Mouse (Mus musculus) spleen, postnatal 14 days (tissue): Measurements from ENCODE around the gene 1700029I15Rik.

Experiments
- DNase-seq, 2 experiments: peaks; one replicate each; pipeline ENCODE4 v3.0.0; 2021 to 2022; ENCODE audit warnings: low spot score in 2 of 2

Gene 1700029I15Rik

GRCm38 (mm10) chr2:92381901-92382588 lies at the start of gene 1700029I15Rik:
1700029I15Rik (plus strand) TSS chr2:92382538.
- no peak for DNase-seq

GRCm38 (mm10) chr2:92342418-92342817 lies 39.9 kb upstream of the 1700029I15Rik start:
- DNase-seq = no peak

- no peak for DNase-seq
Measured at GRCm38 (mm10) chr2:92347191-92347590, 35.1 kb upstream of the 1700029I15Rik start.

GRCm38 (mm10) chr2:92349589-92350425 lies 32.5 kb upstream of the 1700029I15Rik start:
- DNase-seq = no peak

- DNase-seq = no peak
Measured at GRCm38 (mm10) chr2:92350686-92351085, 31.7 kb upstream of the 1700029I15Rik start.

GRCm38 (mm10) chr2:92353402-92353801 lies 28.9 kb upstream of the 1700029I15Rik start:
- DNase-seq = no peak

GRCm38 (mm10) chr2:92354224-92354623 lies 28.1 kb upstream of the 1700029I15Rik start:
- no peak for DNase-seq

- no peak for DNase-seq
Measured at GRCm38 (mm10) chr2:92359301-92359700, 23.0 kb upstream of the 1700029I15Rik start.

GRCm38 (mm10) chr2:92360186-92360823 lies 22.0 kb upstream of the 1700029I15Rik start:
- DNase-seq = no peak

GRCm38 (mm10) chr2:92360893-92361292 lies 21.4 kb upstream of the 1700029I15Rik start:
- DNase-seq = no peak

- no peak for DNase-seq
Measured at GRCm38 (mm10) chr2:92361795-92362194, 20.5 kb upstream of the 1700029I15Rik start.

GRCm38 (mm10) chr2:92362571-92363228 lies 19.6 kb upstream of the 1700029I15Rik start:
- no peak for DNase-seq

GRCm38 (mm10) chr2:92364086-92364485 lies 18.3 kb upstream of the 1700029I15Rik start:
- no peak for DNase-seq

GRCm38 (mm10) chr2:92365568-92365967 lies 16.8 kb upstream of the 1700029I15Rik start:
- DNase-seq = no peak

- no peak for DNase-seq
Measured at GRCm38 (mm10) chr2:92367383-92368029, 14.8 kb upstream of the 1700029I15Rik start.

GRCm38 (mm10) chr2:92370375-92370774 lies 12.0 kb upstream of the 1700029I15Rik start:
- DNase-seq = no peak

- DNase-seq = peak in 1 of 2 experiments; percentile 12
Measured at GRCm38 (mm10) chr2:92370821-92371805, 11.2 kb upstream of the 1700029I15Rik start.

GRCm38 (mm10) chr2:92371971-92372690 lies 10.2 kb upstream of the 1700029I15Rik start:
- no peak for DNase-seq

- DNase-seq = no peak
Measured at GRCm38 (mm10) chr2:92372767-92373436, 9.4 kb upstream of the 1700029I15Rik start.
